Mouse (Mus musculus) monocyte, adult 5-6 weeks (primary cell): ENCODE measurements around the gene Chga. TPM values are rescaled to one million over a fixed set of nuclear protein-coding genes. Genes with fewer than 3 reads are reported as not detected.

Experiments used
- total RNA-seq: library from RNA; stranded (forward); fragments of 200-1000, 200-491, 200-594 nt; gene quantifications from 3 replicates; pipeline ENCODE4 v1.2.3, GENCODE M21; 2017

The Chga gene
- total RNA-seq, 1 experiment from 2014 or later: not detected

Other genes with a start within 250 kb of the Chga start
- gene Lgmn, start 115.2 kb upstream of the Chga start, total RNA-seq: 99.2 to 194 TPM (median 145 TPM) in 3 replicates
- gene Golga5, start 85.8 kb upstream of the Chga start, total RNA-seq: 57.5 to 95.6 TPM (median 78.2 TPM) in 3 replicates
- 21.2 to 31.3 TPM (median 22.5 TPM) in 3 replicates for gene Itpk1, start 150.0 kb downstream of the Chga start, total RNA-seq
- gene Moap1, start 188.7 kb downstream of the Chga start, total RNA-seq: 3.3 to 8.5 TPM (median 4.2 TPM) in 3 replicates
- gene Tmem251, start 188.8 kb downstream of the Chga start, total RNA-seq: 15.3 to 22.6 TPM (median 18.9 TPM) in 3 replicates
- gene Gm28051, start 202.8 kb downstream of the Chga start, total RNA-seq: not detected in 3 replicates
- 18.9 to 33.7 TPM (median 25.4 TPM) in 3 replicates for gene Gon7, start 202.8 kb downstream of the Chga start, total RNA-seq
- 26.8 to 31.2 TPM (median 27.0 TPM) in 3 replicates for gene Ubr7, start 203.0 kb downstream of the Chga start, total RNA-seq
- 2.5 to 8.0 TPM (median 2.5 TPM) in 3 replicates for gene Gm20604, start 203.7 kb downstream of the Chga start, total RNA-seq